Mouse (Mus musculus) left cerebral cortex, postnatal 10 days (tissue): ENCODE results near the gene Bud23. TPM values are rescaled to one million over a fixed set of nuclear protein-coding genes. Genes with fewer than 3 reads are reported as not detected.

Experiments used
- DNase-seq, 2 experiments: peaks; one replicate each; pipeline ENCODE4 v3.0.0; 2021 to 2022; ENCODE audit warnings: low spot score in 2 of 2, mixed read lengths in 1 of 2; ENCODE audit errors: extremely low spot score in 1 of 2
- intact Hi-C: fragments of 180-260 bp; cut with DNase I; formaldehyde crosslinking; loops from one replicate; pipeline ENCODE4 v1.15.1; 2025
- total RNA-seq, 2 experiments: library from RNA; stranded (reverse); gene quantifications; 2 replicates each; pipeline ENCODE4 v1.2.3; 2021

The Bud23 gene
- total RNA-seq, 2 experiments from 2014 or later, result 39.7 to 50.1 TPM

GRCm38 (mm10) chr5:135008671-135009589, 55.8 kb downstream of the Bud23 start, which contains the start of gene Abhd11:
Gene Abhd11, plus strand, starts transcription at chr5:135009152.
- intact Hi-C loops, result no loop called here
- peak; percentile 98 to 100 for DNase-seq

DNA sequence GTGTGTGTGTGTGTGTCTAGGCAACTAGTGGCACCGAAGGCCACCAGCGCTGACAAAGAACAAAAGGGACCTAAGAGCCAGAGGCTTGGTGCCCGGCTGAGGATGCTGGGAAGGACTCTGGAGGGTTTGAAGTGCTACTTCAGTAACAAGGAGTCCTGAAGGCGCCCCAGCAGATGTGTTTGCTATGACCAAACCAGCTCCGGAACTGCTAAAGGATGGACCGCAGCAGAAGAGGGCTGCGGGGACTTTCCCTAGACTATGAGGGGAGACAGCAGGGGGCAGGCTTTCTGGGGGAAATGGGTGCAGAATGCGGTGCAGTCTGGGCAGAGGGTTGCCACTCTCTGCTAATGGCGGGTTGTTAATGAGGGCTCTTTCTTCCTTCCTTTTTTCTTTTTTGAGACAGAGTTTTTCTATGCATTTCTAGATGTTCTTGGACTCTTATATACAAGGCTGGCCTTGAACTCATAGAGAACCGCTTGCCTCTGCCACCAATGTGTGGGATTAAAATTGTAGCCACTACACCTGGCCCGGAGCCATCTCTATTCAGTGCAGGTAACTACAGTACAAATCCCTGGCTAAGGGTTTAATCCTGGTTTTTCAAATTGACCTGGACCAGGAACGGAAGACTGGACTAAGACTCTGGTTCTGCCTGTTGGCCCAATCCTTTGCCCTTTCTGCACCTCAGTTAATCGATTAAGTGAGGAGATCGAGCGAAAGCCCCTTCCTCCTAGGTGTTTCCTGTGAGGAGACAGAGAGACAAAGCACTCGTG, 56.8 kb downstream of the Bud23 start:
- intact Hi-C loops, result no loop called here
- DNase-seq, result peak in 1 of 2 experiments; percentile 58

Other genes with a start within 250 kb of the Bud23 start
- not detected for gene Tmem270, start 158.2 kb downstream of the Bud23 start, total RNA-seq
- gene Cldn13, start 149.4 kb downstream of the Bud23 start, total RNA-seq, result not detected
- gene Mettl27, start 132.6 kb downstream of the Bud23 start, total RNA-seq, result 1 to 10 TPM; 8.7 to 8.9 TPM
- gene Cldn4, start 118.0 kb downstream of the Bud23 start, total RNA-seq, result not detected
- 1 to 10 TPM; 1.0 to 2.3 TPM for gene Cldn3, start 78.7 kb downstream of the Bud23 start, total RNA-seq
- 10 to 100 TPM; 49.8 to 52.5 TPM for gene Abhd11, start 55.8 kb downstream of the Bud23 start, total RNA-seq
- gene Stx1a, start 41.5 kb downstream of the Bud23 start, total RNA-seq, result 100 to 1,000 TPM; 367 to 390 TPM
- 10 to 100 TPM; 37.5 to 38.1 TPM for gene Dnajc30, start 757 bp downstream of the Bud23 start, total RNA-seq
- gene Vps37d, start 13.3 kb upstream of the Bud23 start, total RNA-seq, result 10 to 100 TPM; 28.9 to 32.7 TPM
- 1 to 10 TPM; 3.6 to 4.0 TPM for gene Mlxipl, start 24.9 kb upstream of the Bud23 start, total RNA-seq
- gene Tbl2, start 84.7 kb upstream of the Bud23 start, total RNA-seq, result 10 to 100 TPM; 23.3 to 23.6 TPM
- 10 to 100 TPM; 29.4 to 33.0 TPM for gene Bcl7b, start 103.3 kb upstream of the Bud23 start, total RNA-seq
- gene Baz1b, start 122.3 kb upstream of the Bud23 start, total RNA-seq, result 10 to 100 TPM; 44.6 to 45.7 TPM
- 1 to 10 TPM; 8.8 to 9.0 TPM for gene Fzd9, start 186.3 kb upstream of the Bud23 start, total RNA-seq